Mouse (Mus musculus) right cerebral cortex, postnatal 14 days (tissue): Measurements from ENCODE around the gene Usp32.

Experiments used
- DNase-seq: peaks from one replicate; pipeline ENCODE4 v3.0.0; 2022

The Usp32 gene

DNA sequence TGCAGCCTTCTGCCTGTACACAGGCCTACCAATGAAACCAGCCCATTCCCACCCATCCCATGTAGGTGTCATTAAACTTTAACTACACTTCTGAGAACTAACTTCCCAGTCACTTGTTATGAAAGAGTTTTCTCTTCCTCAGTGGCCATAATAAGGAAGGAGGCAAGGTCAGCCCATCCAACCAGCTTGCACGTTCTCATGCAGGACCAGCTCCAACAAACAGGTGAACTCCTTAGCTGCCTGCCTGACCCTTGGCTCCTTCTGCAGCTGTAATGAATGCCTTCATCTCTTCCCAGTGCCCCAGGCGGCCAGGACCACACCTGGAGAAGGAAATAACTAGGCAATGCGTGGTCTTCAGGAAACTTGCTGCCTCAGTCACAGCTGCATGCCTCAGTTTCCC is 194.1 kb downstream of the Usp32 start:
- no peak for DNase-seq

DNA sequence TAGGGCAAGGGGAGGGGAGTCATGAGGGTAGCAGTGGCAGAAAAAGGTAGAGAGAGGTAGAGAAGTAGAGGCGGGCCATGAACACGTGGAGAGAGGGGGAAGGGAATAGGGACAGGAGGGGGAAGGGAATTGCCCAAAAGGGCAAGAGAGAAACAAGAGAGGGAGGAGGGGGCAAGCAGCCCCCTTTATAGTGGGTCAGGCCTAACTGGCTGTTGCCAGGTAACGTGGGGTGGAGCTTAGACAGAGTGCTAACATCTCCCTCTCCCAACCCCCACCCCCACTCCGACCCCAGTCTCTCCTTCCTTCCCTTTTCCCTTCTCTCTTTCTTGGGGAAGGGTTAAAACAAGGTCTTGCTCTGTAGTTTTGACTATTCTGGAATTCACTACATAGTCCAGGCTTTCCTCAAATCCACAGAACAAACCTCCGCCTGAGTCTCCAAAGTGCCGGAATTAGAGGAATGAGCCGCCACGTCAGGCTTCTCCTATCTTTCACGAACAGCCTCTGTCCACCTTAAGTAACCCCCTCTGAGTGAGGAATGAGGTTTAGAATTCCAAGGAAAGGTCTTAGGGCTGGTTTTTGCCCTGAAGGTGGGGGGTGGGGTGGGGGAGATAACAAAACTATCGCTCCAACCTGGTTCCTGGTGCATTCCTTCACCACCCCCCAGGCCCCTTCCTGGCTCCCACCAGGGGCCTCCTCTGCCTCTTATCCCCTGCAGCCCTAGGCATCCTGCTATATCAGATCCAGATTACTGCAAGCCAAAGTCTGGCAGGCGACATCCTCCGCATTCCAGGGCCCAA is 195.1 kb downstream of the Usp32 start:
- no peak for DNase-seq

DNA sequence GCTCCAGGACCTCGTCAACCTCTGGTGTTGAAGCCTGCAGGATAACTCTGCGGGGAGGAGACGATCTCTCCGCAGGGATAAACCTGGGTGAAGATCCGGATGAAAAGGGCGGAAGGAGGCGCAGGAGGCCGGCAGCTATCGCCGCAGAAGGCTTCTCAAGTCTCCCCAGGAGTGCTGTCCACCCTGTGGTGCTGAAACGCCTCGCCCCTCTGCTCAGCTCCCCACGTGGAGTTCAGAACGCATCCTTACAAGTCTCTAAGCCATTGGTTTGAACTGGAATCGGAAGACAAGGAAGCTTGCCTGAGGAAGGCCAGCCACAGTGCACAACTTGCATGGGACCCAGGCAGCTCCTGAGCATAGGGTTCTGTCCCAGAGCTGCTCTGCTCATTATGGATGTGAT is 196.0 kb downstream of the Usp32 start:
- DNase-seq: no peak

DNA sequence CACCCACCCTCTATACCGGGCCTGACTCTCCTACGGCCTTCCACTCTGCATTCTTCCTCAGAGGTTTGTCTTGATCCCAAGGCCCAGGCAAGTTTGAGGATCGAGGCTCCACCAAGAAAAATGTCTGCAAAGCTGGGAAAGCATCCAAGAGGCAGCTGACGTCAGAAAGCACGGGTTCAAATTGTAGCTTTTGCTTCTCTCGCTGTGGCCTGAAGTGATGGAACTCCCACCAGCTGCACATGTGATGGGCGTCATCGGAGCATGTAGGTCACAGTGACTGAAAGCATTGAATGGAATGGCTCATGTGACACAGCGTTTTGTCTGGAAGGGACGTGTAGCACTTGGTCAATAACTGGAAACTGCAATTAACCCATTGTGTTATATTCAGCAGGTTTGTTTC is 199.8 kb downstream of the Usp32 start:
- DNase-seq: no peak

DNA sequence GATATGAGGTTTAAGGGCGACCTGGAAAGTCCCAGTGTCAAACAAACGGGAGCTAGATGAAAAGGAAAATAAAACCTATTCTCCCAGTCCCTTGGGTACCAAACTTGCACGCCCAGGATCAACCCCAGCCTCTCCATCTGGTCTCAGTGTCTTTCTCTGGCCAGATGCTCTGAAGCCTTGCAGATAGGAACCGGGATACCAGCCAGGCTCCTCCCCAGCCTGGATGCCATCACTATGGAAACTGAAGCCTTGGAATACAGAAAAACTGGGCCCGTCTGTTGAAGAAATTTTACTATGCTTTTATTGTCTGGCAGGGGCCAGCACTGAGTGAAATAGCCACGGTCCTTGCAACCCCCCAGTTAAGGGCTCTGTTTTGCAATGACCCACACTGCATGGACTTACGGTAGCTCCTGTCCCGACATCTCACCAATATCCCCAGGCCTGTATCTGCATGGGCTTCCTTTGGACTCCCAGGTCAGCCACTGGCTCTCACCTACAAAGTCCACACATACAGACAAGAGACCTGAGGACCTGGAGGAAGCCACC is 200.4 kb downstream of the Usp32 start:
- peak; percentile 60 for DNase-seq
